Mouse (Mus musculus) layer of hippocampus, adult 9-10 months (tissue): ENCODE results near the gene 1700022I11Rik.

Source experiments
- DNase-seq: peaks from one replicate; pipeline ENCODE4 v3.0.0; 2022; ENCODE audit warnings: low spot score

The 1700022I11Rik gene

GRCm38 (mm10) chr4:43001272-43001671 is 31.9 kb downstream of the 1700022I11Rik start:
- DNase-seq = no peak

GRCm38 (mm10) chr4:43002756-43003439 is 33.5 kb downstream of the 1700022I11Rik start:
- no peak for DNase-seq

- DNase-seq = no peak
Observed at GRCm38 (mm10) chr4:43004951-43005350, 35.5 kb downstream of the 1700022I11Rik start.

- DNase-seq = peak; percentile 24
Observed at GRCm38 (mm10) chr4:43005765-43006164, 36.4 kb downstream of the 1700022I11Rik start.

GRCm38 (mm10) chr4:43010161-43011038 is 41.0 kb downstream of the 1700022I11Rik start, which contains the start of gene Fancg:
TSS of gene Fancg (minus strand) at chr4:43010506.
- peak; percentile 49 for DNase-seq

GRCm38 (mm10) chr4:43012091-43012490 is 42.7 kb downstream of the 1700022I11Rik start:
- no peak for DNase-seq

- DNase-seq = no peak
Observed at GRCm38 (mm10) chr4:43018156-43018555, 48.8 kb downstream of the 1700022I11Rik start.

GRCm38 (mm10) chr4:43019176-43019575 is 49.8 kb downstream of the 1700022I11Rik start:
- no peak for DNase-seq

GRCm38 (mm10) chr4:43019641-43020465 is 50.4 kb downstream of the 1700022I11Rik start:
- DNase-seq = no peak

- DNase-seq = no peak
Observed at GRCm38 (mm10) chr4:43020876-43021275, 51.5 kb downstream of the 1700022I11Rik start.

GRCm38 (mm10) chr4:43021341-43021740 is 51.9 kb downstream of the 1700022I11Rik start:
- no peak for DNase-seq

- DNase-seq = no peak
Observed at GRCm38 (mm10) chr4:43024673-43025072, 55.3 kb downstream of the 1700022I11Rik start.

- DNase-seq = peak; percentile 86
Observed at GRCm38 (mm10) chr4:43025084-43025960, 55.9 kb downstream of the 1700022I11Rik start, which contains the start of gene Pigo. TSS of gene Pigo (minus strand) at chr4:43025819.

- no peak for DNase-seq
Observed at GRCm38 (mm10) chr4:43029121-43029520, 59.7 kb downstream of the 1700022I11Rik start.

- DNase-seq = no peak
Observed at GRCm38 (mm10) chr4:43029749-43030148, 60.3 kb downstream of the 1700022I11Rik start.

- no peak for DNase-seq
Observed at GRCm38 (mm10) chr4:43030352-43030751, 60.9 kb downstream of the 1700022I11Rik start.

- DNase-seq = no peak
Observed at GRCm38 (mm10) chr4:43030780-43031230, 61.4 kb downstream of the 1700022I11Rik start.

GRCm38 (mm10) chr4:43031237-43031995 is 62.0 kb downstream of the 1700022I11Rik start, which contains the start of gene Stoml2:
TSS of gene Stoml2 (minus strand) at chr4:43031710.
- peak; percentile 86 for DNase-seq

GRCm38 (mm10) chr4:43032501-43032900 is 63.1 kb downstream of the 1700022I11Rik start:
- no peak for DNase-seq
